Mouse (Mus musculus): Measurements from ENCODE around the gene Efna5. TPM values are rescaled to one million over a fixed set of nuclear protein-coding genes. Genes with fewer than 3 reads are reported as not detected.

The Efna5 gene
- polyA plus RNA-seq, 1 experiment from 2014 or later, result 20.2 TPM

DNA sequence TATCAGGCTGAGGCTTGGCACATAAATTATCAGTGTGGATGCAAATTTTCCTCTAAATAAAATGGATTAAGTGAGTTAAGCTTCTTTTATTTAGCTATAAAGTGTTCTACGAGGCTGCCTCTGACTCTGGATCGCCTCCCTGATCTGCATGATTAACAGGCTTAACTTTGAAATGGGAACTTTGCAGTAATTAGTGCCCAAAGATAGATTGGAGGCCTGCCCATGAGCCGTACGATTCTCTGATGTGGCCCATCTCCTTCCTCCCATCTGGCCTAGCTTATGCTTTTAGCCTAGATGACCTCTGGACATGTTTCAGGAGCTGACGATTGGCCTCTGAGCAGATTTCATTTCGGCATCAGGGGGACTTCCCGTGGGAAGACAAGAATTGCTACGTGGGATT lies 273.0 kb downstream of the Efna5 start:
- Histone ChIP-seq H3K27ac (ENCODE audit: low read length) (no peak overlapping the region), H3K4me2 (ENCODE audit: low read depth, low read length) (no peak overlapping the region), H3K9me3 (ENCODE audit: control insufficient read depth, low read length) (no peaks in the 10 kb centered on the region), H3K9ac (ENCODE audit: low read depth, low read length) (no peak overlapping the region), H3K4me3 (ENCODE audit: low read length) (no peak overlapping the region), H3K4me1 (ENCODE audit: control insufficient read depth, insufficient read depth, low read length) (no peaks in the 10 kb centered on the region), H3K27me3 (replicated peaks; ENCODE audit: control insufficient read depth, insufficient read depth, low read length) (no peaks in the 10 kb centered on the region), H3K36me3 (ENCODE audit: control insufficient read depth, insufficient read depth, low read length) (no peaks in the 10 kb centered on the region)
- WGBS, result 62% methylated on average over 8 of the region's 8 CpGs
- no peak for ATAC-seq

DNA sequence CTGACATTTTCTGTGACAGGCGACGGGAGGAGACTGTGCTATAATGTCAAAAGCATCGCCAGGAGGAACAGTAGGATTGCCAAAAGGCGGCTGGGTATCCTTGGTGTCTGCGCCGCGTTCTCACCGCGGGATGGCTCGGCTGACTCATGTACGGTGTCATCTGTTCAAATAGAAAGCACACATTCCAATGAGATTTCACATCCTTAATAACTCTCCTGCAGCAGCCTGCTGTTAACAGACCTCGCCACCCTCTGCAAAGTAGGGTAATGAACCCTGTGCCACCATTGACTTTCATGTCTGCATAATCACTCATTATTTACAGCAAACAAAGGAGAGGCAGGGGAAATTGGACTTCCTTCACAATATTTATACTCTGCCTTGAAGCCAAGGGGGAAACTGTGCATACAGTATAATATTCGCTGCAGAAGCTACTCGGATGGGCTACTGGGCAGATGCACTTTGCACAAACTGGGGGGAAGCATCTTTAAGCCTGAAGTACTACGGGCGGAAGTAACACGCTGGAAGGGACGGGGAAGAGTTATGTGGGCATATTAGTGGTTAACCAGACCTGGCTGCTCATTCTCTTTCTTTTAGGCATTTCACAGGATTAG lies 273.7 kb downstream of the Efna5 start:
- no peak overlapping the region for H3K9ac ChIP-seq (ENCODE audit: low read depth, low read length)
- H3K9me3 ChIP-seq (ENCODE audit: control insufficient read depth, low read length), result no peaks in the 10 kb centered on the region
- no peak overlapping the region for H3K4me2 ChIP-seq (ENCODE audit: low read depth, low read length)
- WGBS, result 86% methylated on average over 18 of the region's 18 CpGs
- H3K4me3 ChIP-seq (ENCODE audit: low read length), result no peak overlapping the region
- H3K27ac ChIP-seq (ENCODE audit: low read length), result no peak overlapping the region
- ATAC-seq, result no peak
- H3K4me1 ChIP-seq (ENCODE audit: control insufficient read depth, insufficient read depth, low read length), result no peaks in the 10 kb centered on the region
- H3K27me3 ChIP-seq (replicated peaks; ENCODE audit: control insufficient read depth, insufficient read depth, low read length), result no peaks in the 10 kb centered on the region
- H3K36me3 ChIP-seq (ENCODE audit: control insufficient read depth, insufficient read depth, low read length), result no peaks in the 10 kb centered on the region

DNA sequence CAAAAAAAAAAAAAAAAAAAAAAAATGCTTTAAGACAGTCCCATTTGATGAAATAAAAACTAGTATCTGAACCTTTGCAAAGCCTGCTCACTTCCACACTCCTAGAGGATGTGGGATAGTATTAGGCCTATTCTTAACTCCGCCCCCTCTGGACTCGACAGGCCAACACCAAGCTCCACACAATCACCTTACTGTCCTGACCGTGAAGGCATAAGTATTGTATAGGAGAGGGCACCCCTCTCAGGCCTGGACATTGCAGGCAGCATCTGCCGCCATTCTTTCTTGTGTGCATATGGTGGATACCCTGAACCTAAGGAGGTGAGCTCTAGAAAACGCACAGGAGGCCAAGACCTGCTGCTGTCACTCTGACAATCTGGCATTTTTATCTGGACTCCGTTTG lies 274.4 kb downstream of the Efna5 start:
- Histone ChIP-seq H3K4me3 (ENCODE audit: low read length) (no peak overlapping the region), H3K27me3 (replicated peaks; ENCODE audit: control insufficient read depth, insufficient read depth, low read length) (no peaks in the 10 kb centered on the region), H3K9ac (ENCODE audit: low read depth, low read length) (no peak overlapping the region), H3K4me1 (ENCODE audit: control insufficient read depth, insufficient read depth, low read length) (no peaks in the 10 kb centered on the region), H3K36me3 (ENCODE audit: control insufficient read depth, insufficient read depth, low read length) (no peaks in the 10 kb centered on the region), H3K27ac (ENCODE audit: low read length) (no peak overlapping the region), H3K9me3 (ENCODE audit: control insufficient read depth, low read length) (no peaks in the 10 kb centered on the region), H3K4me2 (ENCODE audit: low read depth, low read length) (no peak overlapping the region)
- 80% methylated on average over 6 of the region's 6 CpGs for WGBS
- ATAC-seq, result no peak

DNA sequence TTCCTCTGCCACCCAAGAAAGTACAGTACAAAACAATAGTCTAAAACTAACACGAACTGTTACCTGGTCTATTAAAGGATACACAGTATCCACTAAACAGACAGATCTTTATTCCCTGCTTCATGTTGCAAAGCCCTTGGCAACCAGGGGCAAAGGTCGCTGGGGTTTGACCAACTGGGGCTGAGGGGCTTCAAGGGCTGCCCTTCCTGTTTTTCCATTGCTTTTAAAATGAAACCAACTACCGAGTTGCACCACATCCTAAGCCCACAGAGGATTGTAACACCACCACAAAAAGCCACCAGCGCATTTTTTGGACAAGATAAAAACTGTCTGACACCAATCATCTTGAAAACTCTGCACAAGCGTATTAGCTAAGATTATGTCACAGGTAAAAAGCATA lies 276.8 kb downstream of the Efna5 start:
- Histone ChIP-seq H3K4me3 (ENCODE audit: low read length) (no peak overlapping the region), H3K27me3 (replicated peaks; ENCODE audit: control insufficient read depth, insufficient read depth, low read length) (no peaks in the 10 kb centered on the region), H3K36me3 (ENCODE audit: control insufficient read depth, insufficient read depth, low read length) (no peaks in the 10 kb centered on the region), H3K9ac (ENCODE audit: low read depth, low read length) (no peak overlapping the region), H3K9me3 (ENCODE audit: control insufficient read depth, low read length) (no peaks in the 10 kb centered on the region), H3K27ac (ENCODE audit: low read length) (no peak overlapping the region), H3K4me2 (ENCODE audit: low read depth, low read length) (no peak overlapping the region), H3K4me1 (ENCODE audit: control insufficient read depth, insufficient read depth, low read length) (no peaks in the 10 kb centered on the region)
- ATAC-seq, result no peak
- 67% methylated on average over 5 of the region's 5 CpGs for WGBS

DNA sequence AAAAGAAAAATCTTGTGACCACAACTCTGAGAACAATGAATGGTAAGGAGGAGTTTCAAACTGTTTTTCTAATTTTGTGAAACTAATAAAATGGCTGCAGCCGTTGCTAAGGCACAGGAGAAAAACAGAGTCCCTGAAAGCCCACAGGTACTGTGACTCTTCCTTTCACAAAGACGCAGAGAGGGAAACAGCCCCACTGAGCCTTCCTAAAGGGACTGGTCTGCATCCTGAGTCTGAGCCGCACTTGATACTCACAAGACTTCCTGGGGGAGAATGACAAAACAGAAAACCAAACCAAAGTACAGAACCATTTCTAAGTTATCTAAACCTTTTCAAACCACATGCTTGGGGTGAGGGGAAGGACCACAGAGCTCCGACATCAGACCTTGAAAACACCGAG lies 277.5 kb downstream of the Efna5 start:
- no peak overlapping the region for H3K27ac ChIP-seq (ENCODE audit: low read length)
- H3K9me3 ChIP-seq (ENCODE audit: control insufficient read depth, low read length), result no peaks in the 10 kb centered on the region
- H3K9ac ChIP-seq (ENCODE audit: low read depth, low read length), result no peak overlapping the region
- H3K27me3 ChIP-seq (replicated peaks; ENCODE audit: control insufficient read depth, insufficient read depth, low read length), result no peaks in the 10 kb centered on the region
- no peak overlapping the region for H3K4me3 ChIP-seq (ENCODE audit: low read length)
- ATAC-seq, result no peak
- 71% methylated on average over 5 of the region's 5 CpGs for WGBS
- H3K36me3 ChIP-seq (ENCODE audit: control insufficient read depth, insufficient read depth, low read length), result no peaks in the 10 kb centered on the region
- H3K4me1 ChIP-seq (ENCODE audit: control insufficient read depth, insufficient read depth, low read length), result no peaks in the 10 kb centered on the region
- no peak overlapping the region for H3K4me2 ChIP-seq (ENCODE audit: low read depth, low read length)

DNA sequence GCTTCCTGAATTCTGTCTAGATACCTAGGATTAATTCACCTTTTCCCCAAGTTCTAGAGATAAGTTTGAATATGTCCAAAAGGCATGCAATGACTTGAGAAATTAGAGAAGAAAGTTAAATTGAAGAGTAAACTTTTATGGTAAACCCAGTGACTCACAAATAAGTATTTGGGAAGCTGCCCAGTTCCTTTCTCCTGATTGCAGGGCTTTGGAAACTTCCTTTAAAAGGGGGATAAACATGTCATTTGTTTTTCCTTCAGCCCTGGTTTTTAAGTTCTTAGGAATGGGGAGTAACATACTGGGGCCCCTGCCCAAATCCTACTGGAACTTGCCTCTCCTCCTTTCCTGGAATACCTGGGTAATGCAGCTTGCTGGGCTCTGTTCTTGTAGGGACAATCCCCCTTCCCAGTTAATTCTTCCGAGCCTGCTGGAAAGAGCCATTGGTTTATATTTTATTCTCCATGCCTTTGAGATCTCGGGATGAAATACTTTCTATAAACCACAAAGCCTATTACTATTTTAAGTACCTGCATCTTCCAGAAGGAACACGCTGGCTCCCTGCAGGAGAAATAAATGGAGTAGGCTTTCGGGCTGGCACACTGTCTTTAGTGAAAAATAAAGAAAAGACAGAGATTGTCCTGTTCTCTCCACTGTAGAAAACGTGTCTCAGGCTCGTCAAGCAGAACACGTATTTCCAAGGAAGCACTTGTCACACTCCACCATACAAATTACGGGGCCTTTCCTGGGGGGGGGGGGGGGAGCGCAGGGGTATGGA lies 282.2 kb downstream of the Efna5 start:
- ATAC-seq, result no peak
- Histone ChIP-seq H3K9me3 (ENCODE audit: control insufficient read depth, low read length) (no peaks in the 10 kb centered on the region), H3K9ac (ENCODE audit: low read depth, low read length) (no peak overlapping the region), H3K27me3 (replicated peaks; ENCODE audit: control insufficient read depth, insufficient read depth, low read length) (no peaks in the 10 kb centered on the region), H3K27ac (ENCODE audit: low read length) (no peak overlapping the region), H3K4me2 (ENCODE audit: low read depth, low read length) (no peak overlapping the region), H3K4me3 (ENCODE audit: low read length) (no peak overlapping the region), H3K4me1 (ENCODE audit: control insufficient read depth, insufficient read depth, low read length) (no peaks in the 10 kb centered on the region), H3K36me3 (ENCODE audit: control insufficient read depth, insufficient read depth, low read length) (no peaks in the 10 kb centered on the region)
- WGBS, result 57% methylated on average over 9 of the region's 9 CpGs

DNA sequence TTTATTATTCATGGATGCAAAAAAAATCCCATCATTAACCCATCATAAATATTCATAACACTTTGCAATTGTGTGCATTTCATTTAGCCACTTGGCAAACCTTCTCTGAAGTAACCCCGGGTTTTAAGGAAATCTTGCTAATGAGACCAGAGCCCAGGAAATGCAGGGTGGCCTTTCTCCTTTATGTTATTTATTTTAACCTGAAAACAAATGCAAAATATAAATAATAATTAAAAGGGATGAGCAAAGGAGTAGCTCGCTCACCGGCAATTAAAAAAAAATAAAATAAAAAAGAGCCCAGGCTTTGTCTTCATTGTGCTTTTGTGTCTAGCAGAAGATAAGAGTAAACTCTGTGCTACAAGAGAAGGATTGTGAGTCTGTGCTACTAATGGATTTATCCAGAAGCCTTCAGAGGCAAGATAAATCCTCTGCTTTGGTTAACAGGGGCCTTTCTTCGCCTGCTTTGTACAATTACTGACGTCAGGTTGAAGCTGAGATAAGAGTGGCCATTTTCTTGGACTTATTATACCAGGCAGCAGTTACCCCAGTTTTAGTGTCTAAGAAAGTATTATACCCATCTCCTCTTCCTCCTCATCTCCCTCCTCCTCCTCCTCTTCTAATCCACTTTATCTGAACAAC lies 288.6 kb downstream of the Efna5 start:
- H3K4me2 ChIP-seq (ENCODE audit: low read depth, low read length), result no peak overlapping the region

DNA sequence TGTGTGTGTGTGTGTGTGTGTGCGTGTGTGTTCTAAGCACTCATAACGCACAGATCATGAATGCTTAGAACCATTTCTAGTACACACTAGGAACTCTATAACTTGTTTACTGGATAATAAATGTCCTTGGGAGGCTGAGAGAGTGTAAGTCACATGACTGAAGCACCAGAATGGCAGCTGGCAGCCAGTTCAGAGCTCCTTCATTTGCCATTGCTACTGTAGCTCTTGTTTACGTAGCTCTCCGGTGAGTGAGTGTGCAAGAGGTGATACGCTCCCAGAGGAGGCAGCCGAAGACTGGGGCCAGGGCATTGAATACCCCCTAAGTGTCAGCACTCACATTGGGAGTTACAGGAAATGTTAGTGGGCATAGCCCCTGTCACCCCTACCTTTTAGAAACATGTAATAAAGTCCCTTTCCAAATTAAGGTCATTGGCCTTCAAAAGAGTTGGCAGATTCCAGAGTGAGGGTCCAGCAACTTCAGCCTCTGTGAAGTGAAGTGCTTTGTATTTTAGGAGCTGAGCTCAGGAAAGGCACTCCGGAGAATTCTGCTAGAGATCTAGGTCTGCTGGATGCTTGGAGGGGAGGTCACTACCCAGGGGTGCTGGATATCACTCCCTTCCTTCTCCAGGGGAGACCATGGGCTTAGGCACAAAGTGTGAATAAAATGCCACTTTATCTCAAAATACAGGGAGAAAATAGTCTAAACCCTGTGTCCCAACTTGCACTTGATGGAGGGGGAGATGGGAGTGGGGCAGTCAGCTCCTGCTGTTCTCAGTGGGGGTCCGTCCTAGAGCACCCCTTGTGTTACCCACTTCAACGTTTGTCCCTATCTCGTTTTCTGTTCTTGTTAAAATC lies 289.3 kb downstream of the Efna5 start:
- Histone ChIP-seq H3K9ac (ENCODE audit: low read depth, low read length) (no peak overlapping the region), H3K9me3 (ENCODE audit: control insufficient read depth, low read length) (no peaks in the 10 kb centered on the region), H3K4me2 (ENCODE audit: low read depth, low read length) (no peak overlapping the region), H3K27me3 (replicated peaks; ENCODE audit: control insufficient read depth, insufficient read depth, low read length) (no peaks in the 10 kb centered on the region), H3K4me1 (ENCODE audit: control insufficient read depth, insufficient read depth, low read length) (no peaks in the 10 kb centered on the region), H3K27ac (ENCODE audit: low read length) (no peak overlapping the region), H3K4me3 (ENCODE audit: low read length) (no peak overlapping the region), H3K36me3 (ENCODE audit: control insufficient read depth, insufficient read depth, low read length) (no peaks in the 10 kb centered on the region)
- no peak for ATAC-seq
- 77% methylated on average over 10 of the region's 10 CpGs for WGBS

More for the DNA sequence above, 288.6 kb downstream of the Efna5 start:
- no peaks in the 10 kb centered on the region for H3K36me3 ChIP-seq (ENCODE audit: control insufficient read depth, insufficient read depth, low read length)
- WGBS, result 65% methylated on average over 5 of the region's 5 CpGs
- no peak overlapping the region for H3K27ac ChIP-seq (ENCODE audit: low read length)
- H3K4me1 ChIP-seq (ENCODE audit: control insufficient read depth, insufficient read depth, low read length), result no peaks in the 10 kb centered on the region
- no peak overlapping the region for H3K9ac ChIP-seq (ENCODE audit: low read depth, low read length)
- H3K4me3 ChIP-seq (ENCODE audit: low read length), result no peak overlapping the region
- ATAC-seq, result no peak
- no peaks in the 10 kb centered on the region for H3K9me3 ChIP-seq (ENCODE audit: control insufficient read depth, low read length)
- H3K27me3 ChIP-seq (replicated peaks; ENCODE audit: control insufficient read depth, insufficient read depth, low read length), result no peaks in the 10 kb centered on the region
